Mouse (Mus musculus): ENCODE data around the gene Tmed8. TPM values are rescaled to one million over a fixed set of nuclear protein-coding genes. Genes with fewer than 3 reads are reported as not detected.

The Tmed8 gene
- polyA plus RNA-seq, 1 experiment from 2014 or later = 2.9 TPM

Other genes with a start within 250 kb of the Tmed8 start
- gene Zdhhc22, start 210.0 kb downstream of the Tmed8 start, polyA plus RNA-seq (2014; fragmentation: Nextera tagmentation; extraction: Ambion mirVana) = 0.57 and 0.72 TPM in 2 replicates
- gene Tmem63c, start 179.1 kb downstream of the Tmed8 start, polyA plus RNA-seq (2014; fragmentation: Nextera tagmentation; extraction: Ambion mirVana) = 0.14 and 0.18 TPM in 2 replicates
- gene Ngb, start 97.9 kb downstream of the Tmed8 start, polyA plus RNA-seq (2014; fragmentation: Nextera tagmentation; extraction: Ambion mirVana) = not detected in 2 replicates
- gene Gstz1, start 53.3 kb downstream of the Tmed8 start, polyA plus RNA-seq (2014; fragmentation: Nextera tagmentation; extraction: Ambion mirVana) = 32.0 and 36.9 TPM in 2 replicates
- 14.3 and 15.1 TPM in 2 replicates for gene Pomt2, start 52.5 kb downstream of the Tmed8 start, polyA plus RNA-seq (2014; fragmentation: Nextera tagmentation; extraction: Ambion mirVana)
- 0.81 and 1.4 TPM in 2 replicates for gene Samd15, start 731 bp downstream of the Tmed8 start, polyA plus RNA-seq (2014; fragmentation: Nextera tagmentation; extraction: Ambion mirVana)
- 0.67 and 0.72 TPM in 2 replicates for gene Noxred1, start 38.3 kb upstream of the Tmed8 start, polyA plus RNA-seq (2014; fragmentation: Nextera tagmentation; extraction: Ambion mirVana)
- gene Vipas39, start 65.8 kb upstream of the Tmed8 start, polyA plus RNA-seq (2014; fragmentation: Nextera tagmentation; extraction: Ambion mirVana) = 61.9 and 62.0 TPM in 2 replicates
- gene Ahsa1, start 66.0 kb upstream of the Tmed8 start, polyA plus RNA-seq (2014; fragmentation: Nextera tagmentation; extraction: Ambion mirVana) = 245 and 266 TPM in 2 replicates
- gene Ism2, start 99.3 kb upstream of the Tmed8 start, polyA plus RNA-seq (2014; fragmentation: Nextera tagmentation; extraction: Ambion mirVana) = 0.34 and 0.98 TPM in 2 replicates
- gene Sptlc2, start 187.9 kb upstream of the Tmed8 start, polyA plus RNA-seq (2014; fragmentation: Nextera tagmentation; extraction: Ambion mirVana) = 65.0 and 66.1 TPM in 2 replicates
- gene Slirp, start 243.4 kb upstream of the Tmed8 start, polyA plus RNA-seq (2014; fragmentation: Nextera tagmentation; extraction: Ambion mirVana) = 303 and 309 TPM in 2 replicates
- 33.4 and 42.9 TPM in 2 replicates for gene Alkbh1, start 243.6 kb upstream of the Tmed8 start, polyA plus RNA-seq (2014; fragmentation: Nextera tagmentation; extraction: Ambion mirVana)